Comparison of ENCODE assay signal across 12 mouse cellular contexts in genomic region chr1:126799379-126799798, GRCm38 (mm10). TPM values are rescaled to one million over a fixed set of nuclear protein-coding genes. Genes with fewer than 3 reads are reported as not detected.
DNase-seq lines count a peak whose midpoint lies in the region; ATAC-seq and TF ChIP-seq lines count a peak whose summit lies in the region.
"Had no signal": no experiment of that assay in that cellular context is flagged by ENCODE, and none has a peak within 500 bp of the region (broad histone marks: within the 10 kb centered on the region; RNA-seq: fewer than 3 reads in every experiment).

No protein-coding gene starts in this region.

- intact Hi-C loops in left cerebral cortex, postnatal 14 days (cut with DNase I): no loop called here

- H3K27me3 ChIP-seq in heart, postnatal 0 days (ENCODE audit: control insufficient read depth, insufficient read depth, low read length): no peaks in the 10 kb centered on the region
- H3K27me3 ChIP-seq in neural tube, embryonic 14.5 days (ENCODE audit: control insufficient read depth, insufficient read depth, low read length): no peaks in the 10 kb centered on the region

- peak overlapping the region; percentile 34 for H3K4me2 ChIP-seq in heart, postnatal 0 days (ENCODE audit: low read depth, low read length)
- H3K4me2 ChIP-seq in neural tube, embryonic 14.5 days (ENCODE audit: low read depth, low read length): no peak overlapping the region; the same call in 1 of the 2 replicates

- WGBS in heart, postnatal 0 days: 39% methylated on average over 11 of the region's 11 CpGs
- 28% methylated on average over 11 of the region's 11 CpGs for WGBS in neural tube, embryonic 14.5 days

- no peaks in the 10 kb centered on the region for H3K36me3 ChIP-seq in heart, postnatal 0 days (replicated peaks; ENCODE audit: control insufficient read depth, insufficient read depth, low read length)
- no peaks in the 10 kb centered on the region for H3K36me3 ChIP-seq in neural tube, embryonic 14.5 days (ENCODE audit: control insufficient read depth, insufficient read depth, low read length)

- H3K27ac ChIP-seq in heart, postnatal 0 days (ENCODE audit: low read depth): peak overlapping the region; percentile 36
- no peak overlapping the region for H3K27ac ChIP-seq in neural tube, embryonic 14.5 days (ENCODE audit: low read depth, low read length)

- DNase-seq in embryo, embryonic 11 days: peak; percentile 21
- no peak for DNase-seq in embryo, embryonic 9.5 days (ENCODE audit: extremely low spot score)
- DNase-seq in left cerebral cortex, postnatal 14 days (ENCODE audit: low spot score in 2 of 2): peak; percentile 22 to 67
- no peak for DNase-seq in left cerebral cortex, adult 11 months (ENCODE audit: low spot score)
- DNase-seq in heart, postnatal 0 days (ENCODE audit: low spot score): peak; percentile 49
- DNase-seq in ovary, postnatal 10 days (ENCODE audit: low spot score): no peak
- DNase-seq in layer of hippocampus, adult 9-11 months: no peak
- DNase-seq: adrenal gland, postnatal 25 days; cerebellum, postnatal 25 days; kidney, adult 2 months; left cerebral cortex, postnatal 4 days had no signal

- no peak for TF ChIP-seq EP300 in heart, postnatal 0 days (IDR thresholded peaks at IDR 0.05; ENCODE audit: low read depth)

- H3K4me3 ChIP-seq in heart, postnatal 0 days (ENCODE audit: low read depth, low read length): no peak overlapping the region
- no peak overlapping the region for H3K4me3 ChIP-seq in neural tube, embryonic 14.5 days (ENCODE audit: low read depth, low read length)

- H3K9me3 ChIP-seq in heart, postnatal 0 days (replicated peaks; ENCODE audit: control insufficient read depth, low read length): no peaks in the 10 kb centered on the region
- H3K9me3 ChIP-seq in neural tube, embryonic 14.5 days (ENCODE audit: control insufficient read depth, low read length): no peaks in the 10 kb centered on the region

- TF ChIP-seq CTCF in heart, postnatal 0 days (IDR thresholded peaks at IDR 0.05; ENCODE audit: low read depth): no peak

- H3K4me1 ChIP-seq in heart, postnatal 0 days (ENCODE audit: control insufficient read depth, insufficient read depth): peaks cover 28% of the 10 kb centered on the region
- H3K4me1 ChIP-seq in neural tube, embryonic 14.5 days (ENCODE audit: control insufficient read depth, insufficient read depth, low read length): no peaks in the 10 kb centered on the region

- H3K9ac ChIP-seq in heart, postnatal 0 days (replicated peaks; ENCODE audit: low read depth, low read length): no peak overlapping the region
- no peak overlapping the region for H3K9ac ChIP-seq in neural tube, embryonic 14.5 days (replicated peaks; ENCODE audit: low read depth, low read length)

- ATAC-seq in heart, postnatal 0 days (ENCODE audit: insufficient read depth, low read depth): peak; percentile 68
- peak; percentile 70; the same call in 1 of the 2 replicates for ATAC-seq in neural tube, embryonic 14.5 days (ENCODE audit: low read depth)

RNA-seq across cellular contexts. Expression of gene Nckap5, which starts 31.2 kb away (rescaled TPM):
- 1 to 10 TPM; 6.6 to 8.0 TPM for total RNA-seq in left cerebral cortex, postnatal 14 days (2021)
- 4.9 and 14.5 TPM in 2 replicates for total RNA-seq in heart, postnatal 0 days (2014; rRNA removed; ENCODE audit: low replicate concordance)
- polyA plus RNA-seq in heart, postnatal 0 days (2015; fragmentation: Nextera tagmentation; extraction: Ambion mirVana): 4.5 and 4.6 TPM in 2 replicates
- 19.0 and 22.4 TPM in 2 replicates for polyA plus RNA-seq in neural tube, embryonic 14.5 days (2014; fragmentation: Nextera tagmentation; extraction: Ambion mirVana)

Comparison
In these comparisons a context has a peak if more than half of its experiments do, and no peak if none do; other contexts are left out.
1. DNase-seq: peak in embryo, embryonic 11 days (single experiment), left cerebral cortex, postnatal 14 days (2 of 2) and heart, postnatal 0 days (single experiment); none in embryo, embryonic 9.5 days (single experiment), left cerebral cortex, adult 11 months (single experiment), ovary, postnatal 10 days (single experiment) and layer of hippocampus, adult 9-11 months (single experiment).